Mouse (Mus musculus): ENCODE data around the gene Sh3gl3.

DNA sequence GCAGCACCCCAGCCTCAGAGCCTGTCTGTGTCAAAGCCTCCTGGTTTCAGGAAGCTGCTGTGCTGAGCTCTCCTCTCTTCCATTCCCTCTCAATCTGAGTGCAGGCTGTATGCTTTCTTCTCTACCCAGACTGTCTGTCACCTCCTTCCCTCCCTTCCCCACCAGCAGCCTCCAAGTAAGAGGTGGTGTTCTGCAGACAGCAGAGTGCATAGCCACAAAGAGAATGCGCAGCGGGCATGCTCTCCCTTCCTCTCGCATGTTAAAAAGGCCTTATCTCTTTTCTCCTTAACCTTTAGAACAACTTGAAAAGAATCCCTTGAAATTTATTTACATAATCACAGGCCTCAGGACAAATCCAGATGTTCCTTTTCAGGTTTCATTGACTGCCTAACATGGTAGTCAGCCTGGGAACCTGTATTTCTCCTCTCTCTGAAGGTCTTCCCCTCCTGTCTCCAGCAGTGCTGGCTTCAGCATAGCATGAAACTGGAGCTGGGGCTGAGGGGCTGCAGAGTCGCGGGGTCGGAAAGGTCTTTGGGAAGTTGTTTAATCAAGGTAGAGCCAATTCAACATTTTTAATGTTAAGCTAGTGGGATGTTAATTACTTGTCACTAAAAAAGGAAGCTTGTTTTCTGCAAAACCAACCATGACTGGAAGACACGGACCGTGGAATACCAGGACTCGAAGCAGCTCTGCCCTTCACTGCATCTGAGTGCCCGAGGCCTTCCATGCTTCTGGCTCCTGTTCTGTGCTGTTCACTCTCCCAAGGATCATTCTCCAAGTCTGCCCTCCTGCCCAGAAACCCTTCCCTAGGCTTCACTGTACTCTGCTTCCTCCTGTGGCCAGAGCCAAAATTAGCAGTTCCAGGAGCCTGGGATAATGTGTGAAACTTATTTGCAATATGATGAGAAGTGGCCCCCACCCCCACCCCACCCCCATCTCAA is 50.5 kb downstream of the Sh3gl3 start:
- no peak for TF ChIP-seq CTCF (IDR thresholded peaks at IDR 0.05; ENCODE audit: borderline replicate concordance, extremely low read depth, insufficient read depth, insufficient read length)
- TF ChIP-seq POLR2A (IDR thresholded peaks at IDR 0.05; ENCODE audit: borderline replicate concordance, extremely low read depth, insufficient read depth, insufficient read length, poor library complexity, severe bottlenecking) = no peak

All from brain, embryonic 14.5 days (tissue).